Mouse (Mus musculus) liver, embryonic 16.5 days (tissue): ENCODE measurements around the gene Cabp7. TPM values are rescaled to one million over a fixed set of nuclear protein-coding genes. Genes with fewer than 3 reads are reported as not detected.
A peak's percentile ranks its signal among the peaks of the same experiment; 100 is the strongest.

ENCODE experiments used
- ATAC-seq: fragments of 200-750 bp; cut with Nextera tagmentation; 2 replicates; pipeline ENCODE4 v1.8.0; 2017; ENCODE audit warnings: low read depth, mild to moderate bottlenecking, moderate number of reproducible peaks, moderate library complexity
- H3K27ac ChIP-seq: fragments of 300-500 bp; sonication (generic); 2 replicates; pipeline ENCODE4 v1.5.1; 2014; ENCODE audit warnings: mild to moderate bottlenecking, low read length
- H3K27me3 ChIP-seq: fragments of 300-500 bp; sonication (generic); 2 replicates; pipeline ENCODE4 v1.6.1; 2014; ENCODE audit warnings: low read depth, low read length, mixed read lengths; ENCODE audit not compliant: control insufficient read depth, insufficient read depth
- H3K36me3 ChIP-seq: fragments of 300-500 bp; sonication (generic); 2 replicates; pipeline ENCODE4 v1.6.1; 2014; ENCODE audit warnings: mild to moderate bottlenecking; ENCODE audit not compliant: control insufficient read depth, insufficient read depth
- H3K4me1 ChIP-seq: fragments of 300-500 bp; sonication (generic); 2 replicates; pipeline ENCODE4 v1.6.1; 2014; ENCODE audit warnings: low read depth, low read length, mixed read lengths; ENCODE audit not compliant: control insufficient read depth
- H3K4me2 ChIP-seq: fragments of 300-500 bp; sonication (generic); 2 replicates; pipeline ENCODE4 v1.6.1; 2014; ENCODE audit warnings: low read depth, low read length, mixed read lengths
- H3K4me3 ChIP-seq: fragments of 300-500 bp; sonication (generic); 2 replicates; pipeline ENCODE4 v1.5.1; 2014; ENCODE audit warnings: low read depth, mild to moderate bottlenecking, low read length
- H3K9ac ChIP-seq: fragments of 300-500 bp; sonication (generic); 2 replicates; pipeline ENCODE4 v1.6.1; 2014; ENCODE audit warnings: low read depth, low read length
- H3K9me3 ChIP-seq: fragments of 300-500 bp; sonication (generic); replicated peaks from 2 replicates; pipeline ENCODE4 v1.6.1; 2016; ENCODE audit warnings: low read length; ENCODE audit not compliant: control insufficient read depth
- WGBS: fragments of 180-500 bp; shearing (Covaris S2); extraction: QIAGEN DNeasy Blood & Tissue Kit; methylation state at CpG from one replicate; pipeline ENCODE4 v1.1.7; 2014; ENCODE audit not compliant: insufficient replicate concordance; 5-methylcytosine and 5-hydroxymethylcytosine counted together
- polyA plus RNA-seq: library from polyadenylated mRNA; unstranded; fragments of >200 nt; fragmentation: Nextera tagmentation; extraction: Ambion mirVana; gene quantifications from 2 replicates; pipeline ENCODE4 v1.2.1, GENCODE M21; 2015

Cabp7 gene
- polyA plus RNA-seq, 1 experiment from 2014 or later: 0.04 TPM

DNA sequence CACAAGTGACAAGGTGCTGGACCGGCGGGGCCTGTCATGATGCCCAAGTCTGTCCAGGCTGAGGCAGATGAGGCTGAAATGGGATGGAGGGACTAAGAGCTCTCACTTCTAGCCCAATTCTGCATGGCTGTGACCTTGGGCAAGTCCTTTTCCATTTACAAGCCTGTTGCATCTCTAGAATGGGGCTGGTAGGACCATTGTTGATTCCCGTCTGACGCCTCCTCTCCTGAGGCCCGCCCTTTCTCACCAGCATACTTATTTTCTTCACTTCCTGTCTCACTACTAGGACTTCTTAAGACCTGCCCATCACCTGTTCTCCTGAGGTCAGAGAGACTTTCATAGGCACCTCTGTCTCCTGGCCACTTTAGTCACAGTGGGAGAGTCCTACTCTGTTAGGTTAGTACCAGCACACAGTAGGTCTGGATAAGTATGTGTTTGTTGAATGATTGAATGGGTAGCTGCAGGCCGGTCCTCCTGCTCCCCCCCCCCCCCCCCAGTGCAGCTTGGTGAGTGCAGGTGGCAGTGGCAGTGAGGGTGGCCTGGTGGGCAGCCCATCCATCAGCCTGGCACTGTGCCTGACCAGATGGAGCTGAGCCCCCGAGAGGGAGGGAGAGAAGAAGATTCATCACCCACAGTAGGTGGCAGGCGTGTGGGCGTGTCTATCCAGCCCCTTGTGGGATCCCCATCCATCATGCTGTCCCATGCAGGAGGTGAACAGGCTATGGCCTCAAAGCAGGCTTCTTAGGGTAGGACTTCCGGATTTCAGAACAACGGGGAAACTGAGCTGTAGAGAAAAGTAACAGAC, 10.6 kb upstream of the Cabp7 start:
- Histone ChIP-seq H3K27me3 (peaks cover 5% of the 10 kb centered on the region; the same call in 1 of the 2 replicates), H3K4me2 (no peak overlapping the region), H3K9me3 (no peaks in the 10 kb centered on the region; the same call in 1 of the 2 replicates), H3K4me3 (no peak overlapping the region), H3K4me1 (no peaks in the 10 kb centered on the region), H3K9ac (no peak overlapping the region), H3K36me3 (no peaks in the 10 kb centered on the region), H3K27ac (no peak overlapping the region)
- ATAC-seq: no peak
- 46% methylated on average over 11 of the region's 11 CpGs for WGBS

DNA sequence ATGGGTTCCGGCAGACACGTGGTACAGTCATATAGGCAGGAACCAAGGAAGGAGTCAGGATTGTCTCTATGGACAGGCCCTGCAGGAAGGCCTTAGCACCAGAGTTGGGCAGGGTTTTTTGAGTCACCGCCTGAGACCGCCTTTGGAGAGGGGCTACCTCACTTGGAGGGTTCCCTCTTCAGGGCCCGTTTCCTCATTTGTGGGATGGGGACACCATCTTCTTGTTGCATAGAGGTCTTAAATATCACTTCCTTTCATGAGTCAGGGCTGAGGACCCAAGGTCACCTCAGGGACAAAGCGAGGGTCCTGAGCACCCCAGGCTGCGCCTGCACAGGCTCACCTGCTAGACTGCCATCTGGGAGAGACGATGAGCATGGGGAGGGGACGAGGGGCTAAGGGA, 9.9 kb upstream of the Cabp7 start:
- H3K4me3 ChIP-seq: no peak overlapping the region
- no peak overlapping the region for H3K27ac ChIP-seq
- 59% methylated on average over 9 of the region's 9 CpGs for WGBS
- no peak overlapping the region for H3K4me2 ChIP-seq
- no peaks in the 10 kb centered on the region; the same call in 1 of the 2 replicates for H3K9me3 ChIP-seq
- H3K4me1 ChIP-seq: no peaks in the 10 kb centered on the region
- 0 out of 2 replicates have a peak, but pooled peaks cover 3% of the 10 kb centered on the region for H3K27me3 ChIP-seq
- ATAC-seq: no peak
- no peak overlapping the region for H3K9ac ChIP-seq
- H3K36me3 ChIP-seq: no peaks in the 10 kb centered on the region

DNA sequence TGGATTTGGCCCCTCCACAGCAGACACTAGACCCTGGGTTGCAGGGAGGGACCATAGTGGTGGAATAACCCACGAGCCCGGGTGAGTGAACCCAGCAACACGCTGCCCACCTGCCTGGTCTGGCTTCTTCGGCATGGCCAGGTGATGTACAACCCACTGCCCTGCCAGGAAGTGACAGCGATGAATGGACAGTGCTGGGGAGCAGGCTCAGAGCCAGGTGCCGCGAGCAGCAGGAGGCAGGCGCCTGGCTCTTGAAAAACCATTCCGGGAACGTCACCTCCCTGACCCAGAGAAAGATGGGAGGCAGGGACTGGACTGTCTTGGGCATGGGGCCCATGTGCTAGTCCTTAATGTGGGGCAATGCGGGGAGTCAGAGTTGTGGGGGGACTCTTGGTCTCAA, 8.3 kb upstream of the Cabp7 start:
- ATAC-seq: no peak
- Histone ChIP-seq H3K9ac (no peak overlapping the region), H3K4me2 (no peak overlapping the region), H3K27me3 (peaks cover 2% of the 10 kb centered on the region), H3K4me3 (no peak overlapping the region), H3K36me3 (no peaks in the 10 kb centered on the region), H3K27ac (no peak overlapping the region), H3K4me1 (no peaks in the 10 kb centered on the region), H3K9me3 (no peaks in the 10 kb centered on the region; the same call in 1 of the 2 replicates)
- WGBS: 66% methylated on average over 11 of the region's 11 CpGs

DNA sequence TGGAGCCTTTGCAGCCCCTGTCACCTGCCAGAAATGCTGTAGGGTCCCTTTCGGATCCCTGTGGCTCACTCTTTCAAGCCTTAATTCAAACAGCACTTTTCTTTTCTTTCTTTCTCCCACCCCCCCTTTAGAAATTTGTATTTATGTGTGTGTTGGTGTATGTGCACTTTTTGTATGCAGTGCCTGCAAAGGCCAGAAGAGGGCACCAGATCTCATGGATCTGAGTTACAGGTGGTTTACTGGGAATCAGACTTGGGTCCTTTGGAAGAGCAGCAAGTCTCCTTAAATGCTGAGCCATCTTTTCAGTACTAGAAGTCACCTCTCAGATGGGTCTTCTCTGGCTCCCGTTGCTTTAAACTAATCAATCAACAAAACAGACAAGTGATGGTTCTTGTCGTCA, 7.5 kb upstream of the Cabp7 start:
- no peaks in the 10 kb centered on the region for H3K36me3 ChIP-seq
- ATAC-seq: no peak
- H3K4me2 ChIP-seq: no peak overlapping the region
- no peaks in the 10 kb centered on the region; the same call in 1 of the 2 replicates for H3K9me3 ChIP-seq
- no peak overlapping the region for H3K4me3 ChIP-seq
- H3K9ac ChIP-seq: no peak overlapping the region
- H3K4me1 ChIP-seq: no peaks in the 10 kb centered on the region
- H3K27me3 ChIP-seq: peaks cover 10% of the 10 kb centered on the region
- WGBS: 78% methylated on average over 3 of the region's 3 CpGs
- no peak overlapping the region for H3K27ac ChIP-seq

DNA sequence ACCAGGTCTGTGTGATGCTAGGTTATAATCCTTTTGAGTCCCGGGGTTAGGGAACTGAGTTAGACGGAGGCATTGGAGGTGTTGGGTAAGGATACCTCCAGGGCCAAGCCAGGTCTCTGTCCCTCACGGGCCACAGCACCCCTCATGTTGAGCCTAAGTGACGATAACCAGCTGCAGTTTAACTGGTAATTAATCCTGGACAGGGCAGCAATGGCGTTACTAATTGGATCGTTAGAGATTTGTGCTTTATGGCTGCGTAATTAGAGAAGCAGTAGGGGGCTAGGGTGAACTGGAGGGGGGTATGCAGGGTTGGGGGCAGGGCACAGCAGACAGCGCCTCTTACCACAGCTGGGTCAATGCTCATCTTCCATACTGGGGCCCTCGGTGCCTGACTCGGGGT, 6.3 kb upstream of the Cabp7 start:
- no peaks in the 10 kb centered on the region; the same call in 1 of the 2 replicates for H3K9me3 ChIP-seq
- H3K36me3 ChIP-seq: no peaks in the 10 kb centered on the region
- ATAC-seq: no peak
- peaks cover 22% of the 10 kb centered on the region for H3K27me3 ChIP-seq
- H3K4me2 ChIP-seq: no peak overlapping the region
- H3K9ac ChIP-seq: no peak overlapping the region
- H3K27ac ChIP-seq: no peak overlapping the region
- WGBS: 42% methylated on average over 10 of the region's 10 CpGs
- no peaks in the 10 kb centered on the region for H3K4me1 ChIP-seq
- H3K4me3 ChIP-seq: no peak overlapping the region

DNA sequence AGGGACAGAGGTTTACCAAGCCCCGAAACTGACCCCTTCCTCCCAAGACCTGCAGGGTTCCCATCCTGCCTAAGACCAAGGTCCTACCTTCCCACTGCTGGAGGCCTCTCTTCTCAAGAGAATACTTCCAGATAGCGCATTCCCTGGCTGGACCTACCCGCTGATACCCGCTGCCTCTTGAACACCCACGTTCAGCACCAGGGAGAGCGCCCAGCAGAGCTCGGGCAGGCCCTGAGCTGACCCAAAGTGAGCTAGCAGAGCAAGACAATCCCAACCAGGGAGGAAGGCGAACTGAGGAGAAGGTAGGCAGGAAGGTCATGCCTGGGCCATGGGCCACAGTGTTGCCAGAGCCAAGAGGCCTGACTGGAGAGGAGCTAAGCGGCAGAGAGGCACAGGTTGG, 3.7 kb upstream of the Cabp7 start:
- 6% methylated on average over 9 of the region's 9 CpGs for WGBS
- Histone ChIP-seq H3K27ac (no peak overlapping the region), H3K4me2 (no peak overlapping the region), H3K9me3 (no peaks in the 10 kb centered on the region; the same call in 1 of the 2 replicates), H3K27me3 (peaks cover 48% of the 10 kb centered on the region), H3K36me3 (no peaks in the 10 kb centered on the region), H3K9ac (no peak overlapping the region), H3K4me3 (no peak overlapping the region), H3K4me1 (no peaks in the 10 kb centered on the region; the same call in 1 of the 2 replicates)
- no peak for ATAC-seq

DNA sequence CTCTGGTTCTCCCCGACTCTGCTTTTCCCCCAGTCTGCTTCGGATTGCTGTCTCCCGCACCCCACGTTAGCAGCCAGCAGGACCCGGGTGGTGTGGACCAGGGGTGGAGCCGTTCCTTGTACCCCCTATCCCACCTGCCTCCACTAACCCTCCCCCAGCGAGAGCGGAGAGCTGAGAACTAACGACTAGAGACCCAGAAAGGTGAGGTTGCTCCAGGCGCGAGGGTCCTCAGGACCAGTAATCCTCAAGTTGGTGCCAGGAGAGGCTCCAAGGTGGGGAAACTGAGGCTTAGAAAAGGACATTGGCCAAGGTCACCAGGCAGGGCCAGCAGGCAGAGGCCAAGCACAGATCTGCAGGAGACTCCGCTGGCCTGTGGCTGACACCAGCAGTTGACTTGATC, 707 bp upstream of the Cabp7 start:
- Histone ChIP-seq H3K9me3 (no peaks in the 10 kb centered on the region), H3K4me1 (no peaks in the 10 kb centered on the region; the same call in 1 of the 2 replicates), H3K9ac (no peak overlapping the region), H3K36me3 (no peaks in the 10 kb centered on the region), H3K27ac (no peak overlapping the region), H3K27me3 (peaks cover 70% of the 10 kb centered on the region), H3K4me3 (peak overlapping the region; percentile 45), H3K4me2 (peak overlapping the region; percentile 58; the same call in 1 of the 2 replicates)
- ATAC-seq: no peak
- 5% methylated on average over 12 of the region's 12 CpGs for WGBS

DNA sequence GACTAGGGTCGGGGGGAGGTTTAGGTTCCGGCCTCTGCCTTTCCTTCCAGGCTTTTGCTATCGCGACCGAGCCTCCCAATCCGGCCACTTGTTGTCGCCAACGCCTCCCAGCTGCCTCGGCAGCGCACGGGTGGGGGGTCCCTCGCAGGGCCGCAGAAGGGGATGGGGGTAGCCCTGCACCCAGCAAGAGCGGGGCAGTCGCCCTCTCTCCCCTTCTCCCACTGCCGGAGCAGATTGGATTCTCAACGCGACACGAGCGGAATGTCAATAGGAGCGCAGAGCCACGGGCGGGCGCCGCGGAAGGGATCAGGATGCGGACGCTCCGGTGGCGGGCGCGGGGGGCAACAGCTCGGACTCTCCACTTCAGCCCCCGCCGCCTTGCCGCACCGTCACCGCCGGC, 609 bp downstream of the Cabp7 start:
- no peak for ATAC-seq
- peak overlapping the region; percentile 45 for H3K4me3 ChIP-seq
- H3K9ac ChIP-seq: no peak overlapping the region

DNA sequence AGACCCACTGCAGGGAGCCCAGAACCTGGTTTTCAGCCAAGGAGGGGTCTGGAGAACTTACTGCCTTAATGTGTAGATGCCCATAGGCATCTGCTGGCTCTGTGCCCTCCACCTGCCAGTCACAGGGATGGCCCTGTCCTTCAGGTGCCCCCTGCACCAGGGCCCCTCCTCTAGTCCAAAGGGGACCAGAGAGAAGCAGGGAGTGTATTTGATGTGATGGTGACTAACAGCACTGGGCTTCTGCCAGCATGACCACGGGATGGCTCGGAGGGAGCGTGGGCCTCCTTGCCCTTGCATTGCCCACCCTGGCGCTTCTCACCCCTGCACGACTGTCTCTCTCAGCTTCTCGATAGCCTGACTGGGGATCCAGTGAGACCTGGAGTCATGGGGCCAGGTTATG, 1.9 kb downstream of the Cabp7 start:
- no peak overlapping the region for H3K27ac ChIP-seq
- H3K4me3 ChIP-seq: no peak overlapping the region
- no peaks in the 10 kb centered on the region for H3K9me3 ChIP-seq
- ATAC-seq: no peak
- H3K27me3 ChIP-seq: peaks cover 66% of the 10 kb centered on the region
- 56% methylated on average over 6 of the region's 6 CpGs for WGBS
- H3K36me3 ChIP-seq: no peaks in the 10 kb centered on the region
- H3K4me2 ChIP-seq: no peak overlapping the region
- H3K4me1 ChIP-seq: no peaks in the 10 kb centered on the region; the same call in 1 of the 2 replicates
- no peak overlapping the region for H3K9ac ChIP-seq

More for the DNA sequence above, 609 bp downstream of the Cabp7 start:
- no peaks in the 10 kb centered on the region for H3K9me3 ChIP-seq
- H3K4me2 ChIP-seq: peak overlapping the region; percentile 58
- H3K4me1 ChIP-seq: no peaks in the 10 kb centered on the region; the same call in 1 of the 2 replicates
- no peak overlapping the region for H3K27ac ChIP-seq
- H3K36me3 ChIP-seq: no peaks in the 10 kb centered on the region
- WGBS: under 1% methylated on average over 39 of the region's 39 CpGs
- H3K27me3 ChIP-seq: peaks cover 70% of the 10 kb centered on the region
